Mouse (Mus musculus): Measurements from ENCODE around the gene Pla2g2d. TPM values are rescaled to one million over a fixed set of nuclear protein-coding genes. Genes with fewer than 3 reads are reported as not detected.

Pla2g2d gene
- polyA plus RNA-seq (2012; rRNA removed; ENCODE audit: low replicate concordance), result 1.3 and 5.0 TPM in 2 replicates

DNA sequence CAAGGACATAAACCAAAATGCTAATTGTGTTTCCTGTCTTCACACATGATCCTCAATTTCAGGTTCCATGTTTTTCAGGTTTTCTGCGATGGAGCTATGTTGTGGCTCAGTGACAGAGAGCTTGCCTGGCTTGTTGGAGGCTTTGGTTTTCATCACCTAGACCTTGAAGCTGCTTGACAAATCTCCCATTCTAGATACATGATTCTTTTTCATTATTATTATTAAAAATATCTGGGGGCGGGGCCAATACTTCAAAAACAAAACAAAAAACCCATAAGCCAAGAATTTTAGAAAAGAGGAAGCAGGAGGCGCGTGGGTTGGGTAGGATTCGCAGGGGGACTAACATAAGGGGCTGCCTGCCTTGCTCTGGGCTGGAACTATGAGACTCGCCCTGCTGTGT lies at the start of gene Pla2g2d:
TSS of gene Pla2g2d (plus strand) at position 301 of the 400 bp plus-strand sequence.

DNA sequence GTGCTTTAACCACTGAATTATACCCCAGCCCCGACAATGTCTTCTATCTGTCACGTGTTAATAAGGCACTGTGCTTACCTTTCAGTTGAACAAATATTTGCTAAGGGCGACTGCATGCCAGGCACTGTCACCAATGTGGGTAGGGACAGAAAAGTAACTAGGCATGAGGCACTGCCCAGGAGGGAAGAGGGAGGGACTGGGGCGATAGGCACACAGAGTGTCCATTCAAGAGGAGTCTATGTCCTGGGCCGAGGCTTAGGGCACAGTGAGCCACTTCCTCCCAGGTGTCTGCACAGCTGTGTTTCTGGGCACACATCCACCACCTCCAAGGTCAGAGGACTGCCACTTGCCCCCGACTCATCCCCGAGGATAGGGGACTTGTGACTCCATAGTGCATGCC lies 38.5 kb upstream of the Pla2g2d start, which contains the start of gene Ubxn10:
TSS of gene Ubxn10 (minus strand) at position 137 of the 400 bp plus-strand sequence.

DNA sequence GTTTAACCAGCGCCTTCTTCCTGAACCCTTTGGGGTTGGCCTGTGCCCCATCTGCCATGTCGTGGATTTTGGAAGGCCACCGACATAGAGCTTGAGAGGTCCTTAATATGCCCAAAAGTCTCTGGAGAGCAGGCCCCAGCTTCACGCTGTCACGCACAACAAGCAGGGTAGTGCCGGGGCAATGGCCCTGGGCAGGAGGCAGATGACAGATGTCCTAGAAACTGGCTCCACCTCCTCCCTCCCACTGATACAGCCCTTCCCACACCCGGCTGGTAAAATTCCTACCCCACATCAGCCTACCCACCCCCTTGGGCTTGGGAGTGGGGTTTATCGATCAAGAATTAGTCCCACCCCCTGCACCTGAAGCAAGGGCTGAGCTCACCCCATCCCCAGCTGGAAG lies 18.1 kb upstream of the Pla2g2d start, which contains the start of gene Pla2g2f:
TSS of gene Pla2g2f (minus strand) at position 211 of the 400 bp plus-strand sequence.

Other genes starting within 250 kb of the Pla2g2d start
- 0.06 TPM in 1 of 2 replicates, not detected in the other for gene Vwa5b1, start 139.9 kb upstream of the Pla2g2d start, polyA plus RNA-seq (2012; rRNA removed; ENCODE audit: low replicate concordance)
- 0.08 and 0.61 TPM in 2 replicates for gene Pla2g2c, start 50.9 kb upstream of the Pla2g2d start, polyA plus RNA-seq (2012; rRNA removed; ENCODE audit: low replicate concordance)
- gene Ubxn10, start 38.6 kb upstream of the Pla2g2d start, polyA plus RNA-seq (2012; rRNA removed; ENCODE audit: low replicate concordance), result 0.64 and 2.2 TPM in 2 replicates
- 7.4 and 9.9 TPM in 2 replicates for gene Pla2g2f, start 18.1 kb upstream of the Pla2g2d start, polyA plus RNA-seq (2012; rRNA removed; ENCODE audit: low replicate concordance)
- gene Pla2g5, start 87.7 kb downstream of the Pla2g2d start, polyA plus RNA-seq (2012; rRNA removed; ENCODE audit: low replicate concordance), result 4.6 and 9.2 TPM in 2 replicates
- not detected in 2 replicates for gene Gm13030, start 98.2 kb downstream of the Pla2g2d start, polyA plus RNA-seq (2012; rRNA removed; ENCODE audit: low replicate concordance)
- 1.1 TPM in 2 replicates for gene Pla2g2e, start 102.2 kb downstream of the Pla2g2d start, polyA plus RNA-seq (2012; rRNA removed; ENCODE audit: low replicate concordance)
- gene Otud3, start 138.2 kb downstream of the Pla2g2d start, polyA plus RNA-seq (2012; rRNA removed; ENCODE audit: low replicate concordance), result 4.5 and 7.6 TPM in 2 replicates
- 398 and 463 TPM in 2 replicates for gene Rnf186, start 191.4 kb downstream of the Pla2g2d start, polyA plus RNA-seq (2012; rRNA removed; ENCODE audit: low replicate concordance)
- gene Tmco4, start 197.2 kb downstream of the Pla2g2d start, polyA plus RNA-seq (2012; rRNA removed; ENCODE audit: low replicate concordance), result 36.4 and 36.5 TPM in 2 replicates

Measured in duodenum, adult 2 months (tissue).